Mouse (Mus musculus) cerebellum, postnatal 14 days (tissue): Measurements from ENCODE around the gene Grm1.
A peak's percentile ranks its signal among the peaks of the same experiment; 100 is the strongest.

Experiments used
- DNase-seq, 2 experiments: peaks; one replicate each; pipeline ENCODE4 v3.0.0; 2021; ENCODE audit warnings: mixed read lengths in 2 of 2

The Grm1 gene

DNA sequence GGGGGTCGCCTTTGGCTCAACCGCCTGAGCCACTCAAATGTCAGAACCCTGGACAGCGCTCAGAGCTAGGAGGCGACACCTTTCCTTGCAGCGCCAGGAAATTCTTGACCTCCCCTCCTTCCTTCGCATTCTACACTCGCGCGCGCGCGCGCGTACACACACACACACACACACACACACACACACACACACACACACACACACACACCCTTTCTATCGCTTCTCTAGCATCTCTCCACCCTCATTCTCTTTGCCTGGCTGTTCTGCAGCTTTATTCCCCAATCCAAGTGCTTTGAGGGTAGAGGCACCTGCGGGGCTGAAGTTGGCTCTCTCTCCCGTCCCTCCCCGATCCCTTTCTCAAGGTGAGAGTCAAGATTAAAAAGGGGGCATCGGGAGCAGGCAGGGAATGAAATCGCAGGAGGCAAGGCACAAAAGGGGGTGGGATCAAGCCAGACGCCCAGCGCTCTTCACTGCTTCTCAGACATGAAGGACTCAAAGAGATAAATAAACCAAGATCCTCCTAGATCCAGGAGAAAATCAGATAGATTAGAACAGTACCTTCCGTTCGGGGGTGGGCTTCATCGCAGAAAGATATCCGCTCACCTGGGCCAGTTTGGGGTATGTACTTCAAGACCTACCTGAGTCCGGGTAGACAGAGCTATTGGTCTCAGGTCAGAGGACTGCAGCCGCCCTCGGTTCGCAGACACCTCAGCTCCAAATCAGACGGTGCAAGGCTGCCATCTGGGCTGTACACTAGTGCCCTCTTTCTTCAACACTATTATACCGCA, at the start of gene Grm1:
TSS of gene Grm1 (minus strand) at position 746 of the 788 bp plus-strand sequence.
- peak; percentile 84 to 85 for DNase-seq

DNA sequence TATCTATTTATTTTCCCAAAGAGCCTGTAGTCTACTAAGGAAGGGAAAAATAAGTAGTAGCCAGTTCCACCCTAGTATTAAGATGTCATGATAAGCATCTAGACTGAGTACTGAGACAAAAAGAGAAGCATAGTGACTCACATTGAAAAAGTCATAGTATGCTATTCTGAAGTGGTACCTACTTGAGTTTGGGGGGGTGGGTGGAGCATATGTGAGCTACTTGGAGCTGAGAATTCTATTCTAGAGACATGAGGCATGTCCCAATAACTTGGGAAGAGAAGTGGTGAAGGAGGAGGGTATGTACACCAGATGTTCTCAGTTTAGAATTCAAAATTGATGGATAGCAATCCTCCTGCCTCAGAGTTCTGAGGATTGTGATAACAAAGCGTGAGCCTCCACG, 39.6 kb upstream of the Grm1 start:
- no peak for DNase-seq

DNA sequence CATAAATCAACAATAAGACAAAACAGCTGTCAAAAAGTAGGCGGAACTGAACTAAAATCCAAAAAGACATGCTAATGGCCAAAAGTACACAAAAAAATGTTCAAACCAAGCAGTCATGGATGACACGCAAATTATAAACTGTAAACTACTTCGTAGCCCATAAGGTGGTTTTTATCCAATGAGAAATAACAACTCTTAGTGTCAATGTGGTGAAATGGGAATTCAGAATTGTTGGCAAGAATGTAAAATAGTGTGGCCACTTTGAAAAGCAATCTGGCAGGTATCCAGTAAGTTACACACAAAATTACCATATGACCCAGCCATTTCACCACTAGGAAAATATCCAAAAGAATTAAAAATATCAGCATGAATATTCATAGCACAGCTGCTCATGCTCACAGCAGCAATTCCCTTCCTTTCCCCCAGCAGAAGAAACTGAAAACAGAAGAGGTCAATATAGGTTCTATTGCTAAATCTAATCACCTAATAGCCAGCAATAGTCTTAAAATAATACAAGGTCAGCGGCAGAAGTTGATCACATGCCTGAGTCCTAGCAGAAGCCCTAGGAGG, 16.4 kb upstream of the Grm1 start:
- DNase-seq, result no peak

DNA sequence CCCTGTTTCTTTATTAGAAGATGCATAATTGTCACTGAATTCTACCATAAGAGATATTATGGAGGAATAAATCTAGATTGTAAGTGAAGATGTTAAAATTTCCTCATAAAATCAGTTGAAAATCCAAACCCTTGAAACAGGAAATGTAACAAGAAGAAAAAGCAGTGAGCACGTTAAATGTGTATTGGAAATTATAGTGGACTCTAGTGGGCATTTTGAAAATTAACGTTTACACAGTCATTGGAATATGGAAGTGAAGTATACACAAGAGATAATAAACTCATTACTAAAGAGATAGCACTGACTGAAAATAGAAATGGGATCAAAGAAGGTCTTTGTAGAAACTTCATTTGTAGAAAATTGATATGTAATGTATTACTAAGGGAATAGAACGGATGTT, 4.2 kb upstream of the Grm1 start:
- DNase-seq, result no peak

DNA sequence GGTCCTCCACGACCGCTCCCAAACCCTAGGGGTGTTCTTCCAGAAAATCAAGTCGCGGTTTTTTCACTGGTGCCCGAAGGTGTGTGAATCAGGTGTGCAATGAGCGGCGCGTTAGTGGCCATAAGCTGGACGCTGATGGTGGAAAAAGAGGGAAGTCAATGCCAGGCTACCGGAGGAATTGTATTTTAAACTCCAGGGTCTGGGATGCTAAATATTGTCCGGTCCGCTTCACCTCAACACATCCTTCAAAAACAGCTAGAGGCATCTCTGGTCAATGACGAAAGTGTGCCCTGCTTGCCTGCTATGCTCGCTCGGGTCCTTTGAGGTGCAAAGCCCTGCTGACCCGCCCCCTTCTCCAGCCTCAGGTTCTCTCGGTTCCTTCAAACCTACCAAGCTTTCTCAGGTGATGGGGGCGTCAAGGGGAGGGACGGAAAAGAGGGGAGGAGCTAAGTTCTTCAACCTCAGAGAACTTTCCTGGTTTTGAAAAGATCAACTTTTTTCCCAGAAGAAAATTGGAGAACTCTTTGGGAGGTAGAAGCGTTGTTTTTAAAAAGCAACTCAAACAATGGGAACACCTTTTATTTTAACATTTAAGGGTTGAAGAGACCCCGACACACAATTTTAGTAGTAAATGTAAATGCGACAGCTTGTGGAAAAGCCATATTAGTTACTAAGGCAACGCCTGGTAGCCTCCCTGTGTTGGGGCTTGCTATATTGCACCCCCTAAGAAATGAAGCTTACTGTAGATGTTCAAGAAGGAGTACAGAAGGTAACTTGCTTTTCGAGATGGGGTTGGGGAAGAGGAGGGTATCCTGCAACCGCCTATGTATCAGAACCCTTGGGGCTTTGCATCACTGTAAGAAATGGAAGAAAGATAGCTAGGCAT, 1.2 kb downstream of the Grm1 start:
- DNase-seq, result peak in 1 of 2 experiments; percentile 60

DNA sequence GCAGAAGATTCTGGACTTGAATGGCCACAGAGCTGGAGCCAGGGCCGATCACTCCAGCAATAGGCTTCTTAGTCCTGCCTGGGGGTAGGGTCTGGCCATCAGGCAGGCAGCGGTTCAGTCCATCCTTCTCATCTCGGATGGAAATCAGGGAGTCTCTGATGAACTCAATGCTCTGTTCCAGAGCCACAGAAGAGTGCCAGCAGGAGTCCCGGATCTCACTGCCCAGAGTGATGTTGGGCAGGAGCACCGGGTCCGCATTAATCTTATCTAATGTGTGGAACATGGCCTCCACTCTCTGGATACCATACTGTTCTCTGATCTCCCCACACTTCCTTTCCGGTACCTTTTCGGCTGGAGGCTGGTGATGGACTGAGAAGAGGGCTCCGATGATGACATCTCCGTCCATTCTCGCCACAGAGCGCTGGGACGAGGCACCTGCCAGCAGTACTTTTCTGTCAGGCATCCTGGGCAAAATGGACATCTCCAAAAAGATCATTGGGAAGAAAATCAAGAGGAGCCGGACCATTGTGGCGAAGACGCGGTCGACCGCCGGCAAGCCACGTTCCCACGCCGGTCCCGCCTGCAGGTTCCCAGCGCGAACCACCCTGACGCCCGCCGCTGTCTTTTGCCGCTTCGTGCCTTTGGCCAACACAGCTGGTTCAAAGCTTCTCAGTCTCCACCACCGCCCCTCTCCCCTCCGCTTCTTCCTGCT, 2.0 kb downstream of the Grm1 start:
- peak; percentile 66 to 69 for DNase-seq

DNA sequence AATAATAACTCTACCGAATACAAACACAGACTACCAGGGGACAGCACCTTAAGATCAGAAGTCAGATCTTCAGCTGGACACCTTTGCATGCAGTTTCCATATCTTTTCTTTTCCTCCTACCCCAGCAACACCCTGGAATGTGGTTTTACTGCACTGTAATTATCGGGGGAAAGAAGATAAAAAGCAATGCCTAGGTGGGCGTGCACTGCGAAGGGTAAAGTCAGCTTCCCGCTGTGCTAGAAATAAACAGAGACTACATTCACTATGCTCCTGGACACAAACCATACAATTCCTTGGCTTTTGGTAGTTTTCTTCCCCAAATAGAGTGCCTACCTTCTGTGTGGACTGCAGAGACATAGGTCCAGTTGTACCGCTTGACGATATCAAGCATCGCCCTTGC, 2.6 kb downstream of the Grm1 start:
- DNase-seq, result peak in 1 of 2 experiments; percentile 42

DNA sequence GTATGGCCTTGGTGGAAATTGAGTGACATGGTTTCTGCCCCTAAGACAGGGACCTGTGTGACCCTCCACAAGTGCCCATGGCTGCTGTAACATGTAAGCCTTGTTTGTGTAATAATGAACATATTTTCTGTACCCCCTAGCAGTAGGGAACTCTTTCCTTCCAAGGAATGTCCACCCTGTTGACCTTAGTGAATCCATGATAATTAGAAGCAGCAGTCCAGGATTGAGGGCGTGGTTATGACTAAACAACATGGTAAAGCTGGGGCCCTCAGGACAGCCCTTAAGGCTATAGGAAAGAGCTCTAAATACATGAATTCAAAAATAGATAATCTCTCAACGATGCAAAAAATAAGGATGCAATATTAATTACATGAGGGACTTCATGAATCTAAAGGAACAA, 17.0 kb downstream of the Grm1 start:
- no peak for DNase-seq

DNA sequence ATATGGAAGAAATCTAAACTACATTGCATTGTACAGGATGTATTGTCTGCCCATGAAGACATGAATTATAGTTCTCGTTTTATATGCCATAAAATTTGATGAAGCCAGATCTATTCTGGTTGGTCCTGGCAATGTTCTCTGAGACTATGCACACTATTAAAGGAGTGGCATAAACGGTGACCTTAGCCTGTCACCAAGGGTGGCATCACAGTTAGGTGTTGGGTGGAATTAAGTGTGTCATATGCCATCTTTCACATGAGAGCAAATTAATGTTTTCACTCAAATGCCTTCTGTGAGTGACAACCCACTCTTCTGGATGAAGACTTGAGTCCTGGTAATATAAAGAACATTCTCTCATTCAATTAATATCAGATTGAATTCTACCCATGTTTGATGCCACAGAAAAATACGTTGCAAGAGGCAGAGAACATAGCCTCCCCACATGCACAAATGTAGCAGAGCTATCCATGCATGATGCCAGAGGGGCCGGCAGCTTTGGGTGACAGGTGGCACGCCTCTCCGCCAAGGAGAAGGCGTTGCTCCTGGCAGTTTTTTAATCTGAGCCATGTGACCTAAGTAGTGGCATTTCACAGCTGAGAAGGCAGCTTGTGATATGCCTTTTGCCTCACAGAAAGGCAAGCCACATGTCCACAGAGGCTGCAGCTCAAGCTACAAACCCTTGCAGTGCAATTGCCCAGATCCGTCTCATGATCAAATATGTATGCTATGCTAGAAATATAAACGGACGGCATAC, 20.7 kb downstream of the Grm1 start:
- DNase-seq, result peak; percentile 90 to 93

DNA sequence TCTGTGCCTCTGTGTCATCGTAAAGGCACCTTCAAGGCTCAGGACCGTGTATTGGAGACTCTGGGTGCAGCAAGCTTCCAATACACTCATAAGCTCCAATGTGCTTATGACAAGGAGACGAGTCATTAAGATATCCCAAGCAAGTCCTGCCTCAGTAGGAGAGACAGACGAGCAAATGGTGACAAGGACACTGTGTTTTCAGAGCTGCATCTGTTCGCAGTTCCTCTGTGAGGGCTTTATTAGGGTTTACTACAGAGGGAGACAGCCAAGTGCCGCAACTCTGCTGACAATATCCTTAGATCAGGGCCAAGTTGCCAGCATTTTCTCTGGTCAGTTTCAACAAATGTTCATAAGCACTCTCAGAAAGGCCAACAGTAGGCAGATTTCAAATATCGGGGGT, 32.8 kb downstream of the Grm1 start:
- peak in 1 of 2 experiments; percentile 38 for DNase-seq

DNA sequence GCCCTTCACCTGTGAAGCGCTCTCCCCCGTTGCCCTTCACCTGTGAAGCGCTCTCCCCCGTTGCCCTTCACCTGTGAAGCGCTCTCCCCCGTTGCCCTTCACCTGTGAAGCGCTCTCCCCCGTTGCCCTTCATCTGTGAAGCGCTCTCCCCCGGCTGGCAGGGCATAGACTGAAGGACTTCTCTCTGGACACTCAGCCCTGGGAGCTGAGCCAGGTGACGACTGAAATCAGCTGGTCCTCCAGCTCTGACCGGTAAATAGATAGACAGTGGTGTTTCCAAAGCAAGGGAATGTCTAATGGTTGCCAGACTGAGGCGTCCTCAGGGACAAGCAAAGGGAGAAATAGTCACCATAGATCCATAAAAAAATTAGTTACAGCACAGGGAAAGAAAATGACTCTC, 36.7 kb downstream of the Grm1 start:
- DNase-seq, result peak; percentile 80 to 86

DNA sequence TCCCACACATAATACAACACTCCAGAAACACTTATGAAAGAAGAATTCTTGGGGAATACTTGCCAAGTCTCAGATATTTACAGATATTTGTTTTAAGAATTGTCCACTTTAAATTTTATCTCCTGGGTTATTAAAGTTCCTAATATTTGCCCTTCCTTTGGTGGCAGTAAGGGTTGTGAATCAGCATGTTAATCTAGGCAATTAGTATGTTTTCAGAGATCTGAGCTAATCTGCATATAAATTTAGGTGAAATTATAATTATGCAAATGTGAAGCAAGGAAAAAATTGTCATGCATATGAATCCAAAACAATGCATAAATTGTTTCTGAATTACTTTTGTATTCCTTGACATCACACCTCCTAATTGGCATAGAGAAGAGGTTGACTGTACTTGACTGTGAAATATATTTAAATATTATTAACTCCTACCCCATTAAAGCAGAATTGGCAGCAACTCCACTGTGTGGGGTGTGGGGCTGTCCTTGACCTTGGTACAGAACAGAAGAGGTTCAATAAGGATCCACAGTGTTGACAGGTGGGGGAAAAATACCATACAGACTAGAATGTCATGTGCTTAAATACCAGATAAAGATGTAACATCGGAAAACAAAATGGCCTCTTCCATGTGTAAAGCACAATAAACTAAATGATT, 37.6 kb downstream of the Grm1 start:
- no peak for DNase-seq

DNA sequence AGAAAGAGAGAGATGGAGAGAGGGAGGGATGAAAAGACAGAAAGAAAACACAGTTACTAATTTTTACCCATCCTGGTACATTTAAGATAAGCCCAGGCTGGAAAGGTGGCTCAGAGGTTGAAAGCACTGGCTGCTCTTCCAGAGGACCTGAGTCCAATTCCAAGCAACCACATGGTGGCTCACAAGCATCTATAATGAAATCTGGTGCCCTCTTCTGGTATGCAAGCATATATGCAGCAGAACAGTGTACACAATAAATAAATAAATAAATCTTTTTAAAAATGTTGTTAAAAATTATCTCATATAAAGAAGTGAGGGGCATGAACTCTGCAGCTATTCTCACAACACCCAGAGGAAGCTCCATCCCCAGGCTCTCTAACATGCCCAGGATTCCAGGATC, 42.8 kb downstream of the Grm1 start:
- DNase-seq, result no peak

DNA sequence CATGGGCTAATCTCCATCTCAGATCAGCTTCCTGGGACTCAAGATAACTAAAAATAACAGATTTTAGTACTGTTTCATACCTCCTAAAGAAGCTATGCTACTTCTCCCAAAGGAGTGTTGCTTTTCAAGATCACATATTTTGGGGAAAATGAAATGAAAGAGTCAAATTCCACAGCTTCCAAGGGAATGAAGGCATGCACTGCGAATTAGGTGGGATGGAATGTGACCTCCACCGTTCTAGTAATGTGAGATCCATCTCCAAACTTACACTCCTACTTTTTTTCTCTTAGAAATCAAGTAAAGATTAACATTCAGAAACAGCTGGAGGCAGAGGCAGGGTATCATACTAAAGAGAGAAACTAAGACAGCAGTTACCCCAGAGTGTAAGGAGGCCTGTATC, 49.9 kb downstream of the Grm1 start:
- DNase-seq, result no peak

DNA sequence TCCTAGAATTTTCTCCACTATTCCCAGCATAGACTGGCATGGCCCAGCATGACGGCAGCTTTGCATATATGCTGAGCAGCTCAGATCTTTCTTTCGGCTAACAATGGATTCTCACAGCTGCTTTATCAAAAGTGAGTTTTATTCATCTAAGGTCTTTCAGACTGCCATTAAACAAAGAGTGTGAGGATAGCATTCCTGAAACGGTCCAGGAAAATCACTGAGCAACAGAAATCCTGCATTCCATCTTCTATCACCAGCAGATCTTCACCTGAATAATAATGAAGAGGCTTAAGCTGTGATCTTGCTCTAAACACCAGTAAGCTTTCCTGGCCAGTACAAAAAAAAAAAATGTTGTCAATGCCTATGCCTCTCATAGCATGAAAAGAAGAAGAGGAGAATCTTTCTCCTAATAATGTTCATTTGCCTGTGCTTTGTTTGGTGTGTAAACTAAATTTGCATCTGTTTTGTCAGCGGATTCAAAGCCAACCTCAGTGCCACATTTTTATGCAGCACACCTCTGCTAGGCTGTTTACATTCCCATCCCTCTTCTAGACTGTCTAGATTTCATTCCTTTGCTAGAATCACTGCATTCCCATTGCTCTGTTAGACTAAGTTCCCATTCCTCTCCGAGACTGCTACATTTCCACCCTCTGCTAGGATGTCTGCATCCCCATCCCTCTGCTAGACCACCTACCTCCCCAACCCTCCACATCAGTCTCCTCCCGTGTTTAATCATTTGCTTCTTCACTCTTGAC, 56.2 kb downstream of the Grm1 start:
- DNase-seq, result no peak

DNA sequence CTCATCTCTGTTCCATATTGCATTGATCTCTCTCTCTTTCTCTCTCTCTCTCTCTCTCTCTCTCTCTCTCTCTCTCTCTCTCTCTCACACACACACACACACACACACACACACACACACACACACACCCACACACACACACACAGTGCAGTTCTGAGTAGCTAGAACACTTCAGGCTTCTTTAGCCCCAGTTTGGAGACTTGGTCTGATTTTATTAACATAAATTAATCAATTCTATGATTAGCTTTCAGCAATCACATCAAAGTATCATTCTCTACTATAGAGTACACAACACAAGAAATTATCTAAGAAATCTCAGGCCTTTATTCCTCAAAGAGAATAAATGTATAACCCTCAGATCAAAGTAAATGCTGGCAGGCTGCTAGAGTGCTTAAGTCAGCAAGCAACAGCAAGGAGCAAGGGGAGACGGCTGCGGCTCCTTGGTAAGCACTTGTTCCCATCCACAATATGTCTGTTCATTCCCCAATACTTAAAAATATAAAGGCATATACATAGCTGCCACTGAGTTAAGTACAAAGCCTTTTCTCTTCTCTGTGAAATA, 63.1 kb downstream of the Grm1 start:
- DNase-seq, result no peak

DNA sequence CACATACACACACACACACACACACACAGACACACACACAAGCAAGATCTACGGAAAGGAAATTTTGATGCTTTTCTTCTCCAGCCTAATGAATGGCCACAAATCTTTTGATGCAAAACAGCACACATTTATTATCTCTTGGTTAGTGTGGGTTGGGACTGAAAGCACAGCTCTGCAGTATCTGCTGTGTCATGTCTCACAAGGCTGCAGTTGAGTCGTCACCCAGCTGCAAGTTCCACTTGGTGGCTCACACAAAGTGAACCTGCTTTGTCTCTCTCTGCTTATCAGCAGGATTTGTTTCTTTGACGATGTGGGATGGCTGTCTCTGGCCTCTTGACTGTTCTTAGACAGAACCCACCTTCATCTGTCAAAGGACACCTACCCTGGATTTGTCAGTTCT, 68.5 kb downstream of the Grm1 start:
- DNase-seq, result no peak

DNA sequence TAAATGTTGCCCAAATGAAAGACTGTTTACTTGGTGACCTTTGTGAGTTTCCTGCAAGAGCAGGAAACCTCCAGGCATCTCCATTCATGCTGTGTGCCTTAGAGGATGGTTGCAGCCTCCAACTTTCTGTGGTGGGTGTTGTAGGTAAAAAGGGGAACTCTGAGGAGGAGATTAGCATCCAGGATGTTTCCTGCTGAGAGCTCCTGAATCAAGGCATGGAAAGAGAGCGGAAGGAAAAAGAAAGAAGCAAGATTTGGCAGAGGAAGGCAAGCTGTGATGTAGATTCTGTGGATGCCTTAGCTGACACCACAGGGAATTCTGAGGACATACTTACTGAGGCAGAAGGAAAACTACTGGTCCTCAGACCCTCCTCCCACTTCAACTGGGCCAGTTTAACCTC, 85.4 kb downstream of the Grm1 start:
- DNase-seq, result no peak

DNA sequence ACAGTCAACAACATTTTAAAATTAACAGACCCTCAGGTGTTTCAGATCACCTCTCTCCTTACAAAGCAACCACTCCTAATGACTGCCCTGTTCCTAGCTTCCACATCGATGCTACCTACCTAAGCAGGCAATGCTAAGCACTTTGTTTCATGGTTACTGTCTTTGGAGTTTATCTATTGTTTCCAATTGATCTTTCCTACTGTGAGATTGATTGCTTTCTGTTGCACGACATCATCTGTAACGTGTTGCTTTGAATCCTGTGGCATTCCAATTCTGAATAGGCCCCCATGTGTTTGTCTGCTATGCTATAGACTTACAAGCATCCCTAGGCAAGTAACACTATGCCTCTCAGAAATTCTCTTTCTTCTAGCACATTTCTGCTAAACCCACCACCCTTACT, 90.4 kb downstream of the Grm1 start:
- DNase-seq, result no peak

DNA sequence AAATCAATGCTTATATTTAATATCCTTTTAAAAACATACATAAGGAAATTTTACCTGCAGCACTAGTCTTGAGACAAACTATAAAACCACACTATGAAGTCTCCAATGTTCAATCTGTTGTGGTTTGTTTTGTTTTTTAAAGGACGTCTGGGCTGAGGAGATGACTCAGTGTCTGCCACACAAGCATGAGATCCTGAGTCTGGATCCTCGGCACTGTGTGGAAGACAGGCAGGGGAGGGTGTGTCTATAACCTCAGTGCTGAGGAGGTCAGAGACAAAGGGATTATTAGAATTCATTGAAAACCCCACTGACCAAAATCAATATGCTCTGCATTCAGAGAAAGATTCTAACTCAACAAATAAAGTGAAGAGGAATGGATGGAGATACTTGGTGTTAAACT, 110.8 kb downstream of the Grm1 start:
- DNase-seq, result no peak
